Mouse (Mus musculus) lung, postnatal 0 days (tissue): ENCODE data around the gene Acat2. TPM values are rescaled to one million over a fixed set of nuclear protein-coding genes. Genes with fewer than 3 reads are reported as not detected.

Source experiments
- ATAC-seq: fragments of 200-750 bp; cut with Nextera tagmentation; 2 replicates; pipeline ENCODE4 v1.8.0; 2017; ENCODE audit warnings: moderate library complexity
- DNase-seq: peaks from one replicate; pipeline ENCODE4 v3.0.0-alpha.2; 2016; ENCODE audit warnings: low spot score
- H3K27ac ChIP-seq: fragments of 300-500 bp; sonication (generic); 2 replicates; pipeline ENCODE4 v1.5.1; 2014; ENCODE audit warnings: antibody characterized with exemption, mild to moderate bottlenecking, low read length, mixed read lengths
- H3K27me3 ChIP-seq: fragments of 300-500 bp; sonication (generic); replicated peaks from 2 replicates; pipeline ENCODE4 v1.6.1; 2014; ENCODE audit warnings: low read length, mixed read lengths; ENCODE audit not compliant: insufficient read depth
- H3K36me3 ChIP-seq: fragments of 300-500 bp; sonication (generic); 2 replicates; pipeline ENCODE4 v1.6.1; 2014; ENCODE audit warnings: low read length, mixed read lengths; ENCODE audit not compliant: insufficient read depth
- H3K4me1 ChIP-seq: fragments of 300-500 bp; sonication (generic); 2 replicates; pipeline ENCODE4 v1.6.1; 2014; ENCODE audit warnings: antibody characterized with exemption, low read depth, low read length, mixed read lengths; ENCODE audit not compliant: insufficient read depth
- H3K4me2 ChIP-seq: fragments of 300-500 bp; sonication (generic); replicated peaks from 2 replicates; pipeline ENCODE4 v1.6.1; 2014; ENCODE audit warnings: low read depth, mild to moderate bottlenecking, low read length, moderate library complexity, mixed read lengths
- H3K4me3 ChIP-seq: fragments of 300-500 bp; sonication (generic); 2 replicates; pipeline ENCODE4 v1.5.1; 2014; ENCODE audit warnings: low read depth, low read length
- H3K9ac ChIP-seq: fragments of 300-500 bp; sonication (generic); replicated peaks from 2 replicates; pipeline ENCODE4 v1.6.1; 2014; ENCODE audit warnings: low read depth, mild to moderate bottlenecking
- H3K9me3 ChIP-seq: fragments of 300-500 bp; sonication (generic); 2 replicates; pipeline ENCODE4 v1.6.1; 2016; ENCODE audit warnings: low read length, mixed read lengths
- CTCF ChIP-seq: IDR thresholded peaks from 2 replicates; pipeline ENCODE4 v1.5.1; 2016; ENCODE audit warnings: antibody characterized with exemption, mild to moderate bottlenecking
- EP300 ChIP-seq: IDR thresholded peaks from 2 replicates; pipeline ENCODE4 v1.6.1; 2016; ENCODE audit warnings: antibody characterized with exemption, mild to moderate bottlenecking, control low read depth
- WGBS: fragments of 180-500 bp; shearing (Covaris S2); extraction: QIAGEN DNeasy Blood & Tissue Kit; methylation state at CpG from one replicate; pipeline ENCODE4 v1.1.7; 2014; 5-methylcytosine and 5-hydroxymethylcytosine counted together
- polyA plus RNA-seq: library from polyadenylated mRNA; unstranded; fragments of >200 nt; fragmentation: Nextera tagmentation; extraction: Ambion mirVana; gene quantifications from 2 replicates; pipeline ENCODE4 v1.2.1, GENCODE M21; 2015

Gene Acat2
- polyA plus RNA-seq, 1 experiment from 2014 or later, result 42.8 TPM

DNA sequence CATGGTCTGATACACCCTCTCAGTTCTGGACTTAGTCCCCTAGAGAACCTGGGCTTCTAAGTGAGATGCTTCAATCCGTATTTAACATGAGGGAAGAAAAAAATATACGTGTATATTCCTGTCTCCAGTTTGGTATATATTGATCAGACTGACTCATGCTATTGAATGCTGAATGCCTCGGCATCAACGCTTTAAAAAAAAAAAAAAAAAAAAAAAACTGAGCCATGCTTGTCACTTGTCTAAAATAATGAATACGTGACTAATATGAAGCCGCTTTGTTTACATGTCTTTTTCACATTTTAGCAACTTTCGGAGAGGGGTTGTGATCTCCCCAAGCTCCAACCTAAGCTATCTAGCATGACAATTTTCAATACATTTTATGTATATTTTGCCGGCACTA, 50.2 kb downstream of the Acat2 start:
- Histone ChIP-seq H3K27ac (no peak overlapping the region), H3K4me1 (peaks cover 3% of the 10 kb centered on the region; the same call in 1 of the 2 replicates), H3K9ac (no peak overlapping the region), H3K36me3 (peaks cover 17% of the 10 kb centered on the region), H3K9me3 (no peaks in the 10 kb centered on the region), H3K4me2 (no peak overlapping the region), H3K4me3 (no peak overlapping the region), H3K27me3 (no peaks in the 10 kb centered on the region)
- 79% methylated on average over 8 of the region's 8 CpGs for WGBS
- ATAC-seq, result no peak
- no peak for DNase-seq
- no peak for TF ChIP-seq CTCF
- TF ChIP-seq EP300, result no peak

- ATAC-seq, result no peak
- peaks cover 17% of the 10 kb centered on the region for H3K36me3 ChIP-seq
- 82% methylated on average over 35 of the region's 35 CpGs for WGBS
Measured at GRCm38 (mm10) chr17:12909361-12910280, 50.9 kb downstream of the Acat2 start, which contains the start of gene Pnldc1. TSS of gene Pnldc1 (minus strand) at chr17:12910230.

GRCm38 (mm10) chr17:12906436-12906835, 54.1 kb downstream of the Acat2 start:
- Histone ChIP-seq H3K9me3 (no peaks in the 10 kb centered on the region), H3K4me2 (no peak overlapping the region), H3K36me3 (peaks cover 6% of the 10 kb centered on the region), H3K27ac (no peak overlapping the region), H3K4me1 (no peaks in the 10 kb centered on the region; the same call in 1 of the 2 replicates), H3K27me3 (no peaks in the 10 kb centered on the region), H3K9ac (no peak overlapping the region), H3K4me3 (no peak overlapping the region)
- ATAC-seq, result no peak
- DNase-seq, result no peak
- WGBS, result 91% methylated on average over 9 of the region's 9 CpGs
- TF ChIP-seq CTCF (no peak), EP300 (no peak)

More at GRCm38 (mm10) chr17:12909361-12910280, 50.9 kb downstream of the Acat2 start, which contains the start of gene Pnldc1:
- Histone ChIP-seq H3K9ac (no peak within 1 kb of the TSS), H3K4me3 (no peak within 1 kb of the TSS), H3K4me2 (no peak within 1 kb of the TSS), H3K27ac (no peak within 1 kb of the TSS), H3K4me1 (no peaks in the 10 kb centered on the region; the same call in 1 of the 2 replicates), H3K9me3 (no peaks in the 10 kb centered on the region), H3K27me3 (no peaks in the 10 kb centered on the region)
- TF ChIP-seq CTCF (no peak), EP300 (no peak)
- DNase-seq, result no peak

GRCm38 (mm10) chr17:12905810-12906209, 54.7 kb downstream of the Acat2 start:
- Histone ChIP-seq H3K27ac (no peak overlapping the region), H3K9me3 (no peaks in the 10 kb centered on the region), H3K4me1 (no peaks in the 10 kb centered on the region; the same call in 1 of the 2 replicates), H3K4me2 (no peak overlapping the region), H3K9ac (no peak overlapping the region), H3K36me3 (peaks cover 2% of the 10 kb centered on the region), H3K27me3 (no peaks in the 10 kb centered on the region), H3K4me3 (no peak overlapping the region)
- ATAC-seq (no peak), DNase-seq (no peak)
- TF ChIP-seq EP300, result no peak
- no peak for TF ChIP-seq CTCF
- WGBS, result 82% methylated on average over 4 of the region's 4 CpGs

- no peaks in the 10 kb centered on the region for H3K27me3 ChIP-seq
- H3K4me2 ChIP-seq, result no peak overlapping the region
- H3K9me3 ChIP-seq, result no peaks in the 10 kb centered on the region
- H3K27ac ChIP-seq, result no peak overlapping the region
- WGBS, result 81% methylated on average over 1 of the region's 1 CpGs
- DNase-seq (no peak), ATAC-seq (no peak)
- H3K36me3 ChIP-seq, result no peaks in the 10 kb centered on the region
- no peak for TF ChIP-seq EP300
- no peak for TF ChIP-seq CTCF
- H3K4me1 ChIP-seq, result no peaks in the 10 kb centered on the region; the same call in 1 of the 2 replicates
- H3K4me3 ChIP-seq, result no peak overlapping the region
- no peak overlapping the region for H3K9ac ChIP-seq
Measured at GRCm38 (mm10) chr17:12904349-12904748, 56.2 kb downstream of the Acat2 start.
